Mouse (Mus musculus) hindlimb bud, embryonic 11.5 days (tissue): ENCODE results near the gene Tph1.

Source experiments
- DNase-seq: peaks from one replicate; pipeline ENCODE4 v3.0.0-alpha.2; 2012; ENCODE audit warnings: low read depth, low spot score; ENCODE audit errors: extremely low spot score

The Tph1 gene

DNA sequence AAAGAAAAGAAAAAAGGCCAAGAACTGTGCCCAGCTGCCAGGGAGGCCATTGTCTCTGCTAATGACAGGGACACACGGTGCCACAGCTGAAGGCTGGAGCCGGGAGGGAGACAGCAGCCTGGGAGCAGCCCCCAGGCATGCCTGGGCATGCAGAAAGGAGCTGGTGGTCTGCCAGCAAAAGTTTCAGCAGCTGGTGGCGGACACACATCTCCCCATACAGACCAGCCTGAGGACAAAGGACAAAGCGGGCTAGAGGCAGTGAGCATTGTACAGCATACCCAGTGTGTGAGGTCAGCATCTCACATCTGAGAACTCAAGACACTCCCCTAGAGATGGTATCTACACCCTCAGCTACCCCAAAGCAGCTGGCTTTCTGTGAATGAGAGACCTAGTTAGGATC lies 70.3 kb downstream of the Tph1 start:
- no peak for DNase-seq

DNA sequence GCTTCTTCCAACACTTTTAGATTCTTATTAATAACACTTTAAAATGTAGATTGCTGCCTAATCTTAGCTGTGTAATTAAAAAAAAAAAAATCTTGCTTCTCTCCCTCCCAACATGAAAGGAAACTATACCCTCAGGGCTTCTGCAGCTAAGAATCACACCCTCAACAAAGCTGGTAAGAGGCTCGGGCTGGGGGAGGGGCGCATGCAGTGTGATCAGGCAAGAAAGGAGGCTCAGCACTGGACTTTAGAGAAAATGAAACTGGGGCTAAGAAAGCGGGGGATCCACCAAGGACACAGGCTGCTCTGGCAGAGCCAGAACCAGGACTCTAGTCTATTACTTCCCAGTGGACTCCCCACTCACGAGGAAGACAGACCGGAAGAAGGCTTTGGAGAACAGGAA lies 71.2 kb downstream of the Tph1 start:
- no peak for DNase-seq

DNA sequence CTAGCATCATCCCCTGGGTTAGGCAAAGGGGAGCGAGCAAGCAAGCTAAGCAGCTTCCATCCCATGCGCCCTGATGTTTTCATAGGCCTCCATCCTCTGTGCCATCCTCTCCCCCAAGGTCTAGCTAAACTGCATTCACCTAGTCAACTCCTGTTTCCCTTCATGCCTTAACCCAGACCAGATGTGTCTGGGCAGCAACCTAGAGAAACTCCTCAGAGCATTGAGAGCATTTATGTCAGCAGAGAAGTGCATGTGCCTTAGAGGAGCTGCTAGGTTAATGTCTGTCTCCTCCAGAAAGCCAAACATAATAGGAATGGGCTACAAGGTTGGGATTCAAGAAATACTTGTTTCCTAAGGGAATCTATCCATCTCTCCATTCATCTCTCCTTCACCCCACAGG lies 75.3 kb downstream of the Tph1 start:
- DNase-seq, result no peak
